Mouse (Mus musculus) lung, postnatal 0 days (tissue): Measurements from ENCODE around the gene Memo1.

Source experiments
- CTCF ChIP-seq: IDR thresholded peaks from 2 replicates; pipeline ENCODE4 v1.5.1; 2016; ENCODE audit warnings: antibody characterized with exemption, mild to moderate bottlenecking
- EP300 ChIP-seq: IDR thresholded peaks from 2 replicates; pipeline ENCODE4 v1.6.1; 2016; ENCODE audit warnings: antibody characterized with exemption, mild to moderate bottlenecking, control low read depth

DNA sequence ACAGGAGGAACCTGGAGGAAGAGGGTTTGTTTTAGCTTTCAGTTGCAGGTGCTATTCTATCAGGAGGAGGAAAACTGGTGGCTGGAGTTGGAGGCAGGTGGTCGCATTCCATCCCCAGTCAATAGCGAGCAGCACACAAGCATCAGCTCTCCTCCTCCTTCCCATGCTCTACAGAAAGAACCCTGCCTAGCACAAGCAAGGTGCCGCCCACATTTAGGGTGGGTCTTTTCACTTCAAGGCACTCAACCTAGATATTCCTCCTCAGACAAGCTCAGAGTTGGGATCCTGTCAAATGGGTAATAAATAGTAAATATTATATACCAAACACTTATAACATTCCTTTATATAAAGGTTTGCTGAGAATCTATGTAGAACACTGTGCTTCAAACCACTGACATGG lies 5.1 kb downstream of the Memo1 start:
- no peak for TF ChIP-seq CTCF
- TF ChIP-seq EP300 = no peak
